Mouse (Mus musculus) cerebellum, adult 9-10 months (tissue): ENCODE results near the gene Med6.
A peak's percentile ranks its signal among the peaks of the same experiment; 100 is the strongest.

ENCODE experiments used
- DNase-seq: peaks from one replicate; pipeline ENCODE4 v3.0.0; 2022

The Med6 gene

GRCm38 (mm10) chr12:81594902-81595671, at the start of gene Med6:
Gene Med6, minus strand, starts transcription at chr12:81595008.
- peak; percentile 94 for DNase-seq

GRCm38 (mm10) chr12:81642361-81643082, 47.7 kb upstream of the Med6 start:
- DNase-seq, result no peak

DNA sequence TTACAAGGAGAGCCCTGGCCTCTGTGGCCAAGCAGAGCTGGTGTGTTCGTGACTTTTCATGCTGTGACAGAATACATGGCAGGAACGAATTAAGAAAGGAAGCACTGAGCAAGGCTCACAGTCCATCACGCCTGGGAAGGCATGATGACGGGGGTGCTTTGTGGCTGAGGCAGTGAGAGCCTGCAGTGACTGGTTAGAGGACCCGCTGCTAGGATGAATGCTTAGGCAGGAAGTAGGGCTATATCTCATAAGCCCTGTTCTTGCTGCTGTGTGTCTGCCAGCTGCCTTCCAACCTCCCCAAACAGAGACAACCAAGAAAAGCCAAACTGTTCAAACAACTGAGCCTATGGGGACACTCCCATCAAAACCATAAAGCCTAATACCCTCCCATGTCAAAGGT, 45.8 kb upstream of the Med6 start:
- no peak for DNase-seq

DNA sequence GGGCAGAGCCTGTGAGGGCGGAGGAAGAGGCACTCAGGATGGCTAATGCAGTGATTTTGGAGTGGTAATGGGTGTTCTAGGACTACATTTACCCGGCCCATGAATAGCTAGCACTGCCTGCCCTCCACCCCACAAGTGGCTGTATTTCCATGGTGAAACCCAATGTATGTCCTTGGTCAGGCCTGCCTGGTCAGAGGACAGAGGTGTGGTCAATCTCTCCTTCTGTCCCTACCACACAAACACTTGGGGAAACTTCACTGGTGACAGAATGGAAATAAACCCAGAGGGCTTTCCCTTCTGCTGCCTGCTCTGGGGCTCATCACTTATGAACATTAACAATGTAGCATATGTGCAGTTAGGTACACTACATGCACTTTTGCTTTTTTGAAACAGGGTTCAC, 38.4 kb upstream of the Med6 start:
- DNase-seq, result no peak

DNA sequence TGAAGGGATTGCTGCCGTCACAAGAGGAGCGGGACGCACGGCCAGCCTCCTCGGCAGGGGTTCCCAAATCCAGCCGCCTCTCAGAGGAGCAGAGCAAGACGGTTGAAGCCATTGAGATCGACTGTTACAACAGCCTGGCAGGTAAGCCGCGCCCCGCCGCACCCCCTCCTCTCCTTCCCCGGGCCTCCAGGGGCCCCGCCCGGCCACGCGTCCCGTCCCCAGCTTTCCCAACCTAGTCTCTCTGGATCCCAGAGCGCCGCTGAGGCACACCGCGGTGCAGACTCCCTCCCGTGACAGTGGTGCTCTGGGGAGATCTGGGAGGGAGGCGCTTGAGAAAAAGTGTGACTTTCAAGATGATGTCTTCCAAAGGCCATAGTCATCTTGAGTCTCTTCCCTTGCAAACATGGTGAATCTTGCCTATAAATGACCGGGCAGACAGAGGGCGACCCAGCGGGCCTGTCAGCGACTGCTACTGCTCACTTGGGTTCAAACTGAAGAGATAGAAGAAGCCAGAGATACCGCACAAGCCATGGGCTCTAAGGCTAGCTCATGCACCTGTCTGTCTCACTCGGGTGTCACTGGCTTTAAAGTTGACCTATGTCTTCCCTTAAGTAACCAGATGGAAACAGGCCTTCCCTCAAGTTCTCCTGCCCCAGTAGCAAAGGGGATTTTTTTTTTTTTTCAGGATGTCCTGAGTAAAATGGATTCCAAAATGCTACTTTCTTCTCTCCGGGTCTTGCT, 37.0 kb upstream of the Med6 start:
- peak; percentile 65 for DNase-seq

DNA sequence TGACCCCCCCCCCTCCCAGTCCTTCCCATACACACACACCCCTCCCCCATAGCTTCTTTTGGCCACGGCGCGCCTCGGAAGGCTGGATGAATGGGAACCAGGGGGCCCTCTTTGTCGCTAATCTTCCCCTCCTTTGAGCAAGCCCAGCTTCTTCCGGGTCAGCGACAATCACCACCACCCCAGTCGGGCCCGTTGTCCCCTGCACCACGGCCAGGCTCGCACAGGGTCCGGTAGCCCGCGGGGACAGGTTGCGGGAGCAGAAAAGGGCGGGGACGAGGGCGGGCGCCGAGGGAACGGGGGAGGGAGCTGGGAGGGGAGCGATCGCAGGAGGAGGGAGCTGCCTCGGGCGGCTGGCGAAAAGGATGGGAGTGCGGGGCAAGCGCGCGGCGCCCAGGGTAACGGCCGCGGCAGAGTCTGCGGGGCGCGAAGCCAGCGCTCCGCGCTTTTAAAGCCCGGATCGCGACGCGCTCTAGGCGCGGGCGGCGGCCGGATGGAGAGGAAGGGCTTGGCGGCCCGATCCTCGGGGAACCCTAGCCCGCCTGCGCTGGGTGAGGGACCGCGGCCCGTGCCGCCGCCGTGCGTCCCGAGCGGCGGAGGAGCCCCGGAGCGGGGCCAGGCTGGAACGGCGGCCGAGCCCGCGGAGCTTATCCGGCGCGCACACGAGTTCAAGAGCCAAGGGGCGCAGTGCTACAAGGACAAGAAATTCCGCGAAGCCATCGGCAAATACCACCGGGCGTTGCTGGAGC, 36.3 kb upstream of the Med6 start, which contains the start of gene Ttc9:
Gene Ttc9 (plus strand): TSS at position 335 of the 746 bp plus-strand sequence.
- DNase-seq, result peak; percentile 71

GRCm38 (mm10) chr12:81630520-81630914, 35.7 kb upstream of the Med6 start:
- peak; percentile 86 for DNase-seq

GRCm38 (mm10) chr12:81628091-81628490, 33.3 kb upstream of the Med6 start:
- no peak for DNase-seq

DNA sequence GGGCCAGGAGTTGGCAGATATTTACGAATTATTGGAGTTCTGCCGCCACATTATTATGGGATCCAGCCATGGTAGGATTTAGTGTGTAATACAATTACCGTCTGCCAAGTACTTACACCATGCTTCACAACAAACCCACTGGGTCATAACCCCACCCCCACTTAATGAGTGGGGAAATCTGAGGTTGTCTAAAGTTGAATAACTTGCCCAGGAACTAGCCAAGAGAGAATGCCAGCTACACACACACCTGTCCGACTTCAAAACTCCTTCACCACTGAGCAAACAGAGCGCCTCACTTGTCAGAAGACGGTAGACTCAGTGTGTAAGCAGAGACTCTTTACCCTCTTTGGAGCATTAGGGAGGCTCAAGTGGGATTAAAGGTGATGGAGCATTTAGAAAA, 32.6 kb upstream of the Med6 start:
- DNase-seq, result no peak

DNA sequence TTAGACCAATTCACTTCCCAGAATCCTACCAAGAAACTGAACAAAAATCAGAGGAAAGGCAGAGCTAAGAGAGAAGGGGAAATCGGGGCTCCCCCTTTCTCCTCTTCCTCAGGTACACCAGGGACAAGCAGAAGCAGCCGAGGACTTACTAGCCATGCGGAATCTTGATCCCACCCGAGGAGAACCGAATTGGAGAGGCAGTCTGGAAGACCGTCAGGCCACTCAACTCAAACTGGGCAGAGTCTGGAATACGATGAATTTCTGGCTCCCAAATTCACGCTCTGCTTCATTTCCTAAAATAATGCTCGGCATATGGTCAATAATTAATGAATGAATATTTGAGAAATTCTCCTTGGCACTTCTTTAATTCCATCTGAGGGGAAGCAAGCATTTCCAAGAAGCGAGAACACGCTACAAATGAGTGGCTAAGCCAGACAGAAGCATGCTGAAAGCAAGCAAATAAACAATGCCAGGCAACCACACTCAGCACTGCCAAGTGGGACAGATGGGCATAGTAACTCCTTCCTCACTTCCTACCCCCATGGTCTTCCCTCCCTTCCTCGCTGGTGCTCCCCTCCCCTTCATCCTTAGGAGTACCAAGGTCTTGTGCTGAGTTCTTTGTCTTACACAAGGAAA, 31.5 kb upstream of the Med6 start:
- peak; percentile 76 for DNase-seq

GRCm38 (mm10) chr12:81623377-81623776, 28.6 kb upstream of the Med6 start:
- no peak for DNase-seq

- peak; percentile 93 for DNase-seq
Measured at GRCm38 (mm10) chr12:81619302-81619701, 24.5 kb upstream of the Med6 start.

DNA sequence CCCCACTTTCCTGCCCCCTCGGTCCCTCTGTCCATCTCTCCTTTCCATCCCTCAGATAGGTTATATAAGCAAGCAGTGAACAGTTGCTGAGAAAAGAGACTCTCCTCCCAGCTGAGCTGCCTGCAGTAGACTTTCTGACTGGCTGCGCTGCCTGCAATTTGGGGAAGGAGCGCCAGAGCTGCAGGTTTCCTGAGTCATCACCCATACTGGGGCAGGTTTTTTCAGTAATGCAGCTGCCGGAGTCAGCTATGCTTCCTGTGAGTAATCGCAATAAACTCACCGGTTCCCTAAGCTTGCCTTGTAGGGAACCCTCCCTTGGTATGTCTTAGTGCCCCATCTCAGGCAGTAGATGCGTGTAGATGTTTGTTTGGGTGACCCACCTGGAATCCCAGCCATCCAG, 22.2 kb upstream of the Med6 start:
- DNase-seq, result no peak

- DNase-seq, result no peak
Measured at GRCm38 (mm10) chr12:81615807-81616206, 21.0 kb upstream of the Med6 start.

DNA sequence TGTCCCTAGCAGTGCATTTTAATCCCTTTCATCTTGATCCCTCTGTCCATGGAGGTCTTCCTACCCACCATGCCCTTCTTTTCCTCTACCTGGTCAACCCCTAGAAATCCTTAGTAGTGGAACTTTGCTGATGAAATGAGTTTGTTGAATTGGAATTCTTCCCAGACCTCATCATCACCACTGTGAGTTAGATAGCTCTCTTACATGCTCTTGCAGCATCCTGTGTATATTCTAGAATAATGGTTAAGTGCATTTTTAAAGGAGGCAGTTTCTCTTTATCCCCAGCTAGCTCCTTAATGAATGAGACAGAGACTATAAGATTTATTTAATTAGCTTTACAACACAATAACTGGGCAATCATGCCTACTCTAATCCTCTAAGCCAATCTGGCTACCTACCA, 14.6 kb upstream of the Med6 start:
- no peak for DNase-seq

- DNase-seq, result no peak
Measured at GRCm38 (mm10) chr12:81604995-81605784, 10.4 kb upstream of the Med6 start.

DNA sequence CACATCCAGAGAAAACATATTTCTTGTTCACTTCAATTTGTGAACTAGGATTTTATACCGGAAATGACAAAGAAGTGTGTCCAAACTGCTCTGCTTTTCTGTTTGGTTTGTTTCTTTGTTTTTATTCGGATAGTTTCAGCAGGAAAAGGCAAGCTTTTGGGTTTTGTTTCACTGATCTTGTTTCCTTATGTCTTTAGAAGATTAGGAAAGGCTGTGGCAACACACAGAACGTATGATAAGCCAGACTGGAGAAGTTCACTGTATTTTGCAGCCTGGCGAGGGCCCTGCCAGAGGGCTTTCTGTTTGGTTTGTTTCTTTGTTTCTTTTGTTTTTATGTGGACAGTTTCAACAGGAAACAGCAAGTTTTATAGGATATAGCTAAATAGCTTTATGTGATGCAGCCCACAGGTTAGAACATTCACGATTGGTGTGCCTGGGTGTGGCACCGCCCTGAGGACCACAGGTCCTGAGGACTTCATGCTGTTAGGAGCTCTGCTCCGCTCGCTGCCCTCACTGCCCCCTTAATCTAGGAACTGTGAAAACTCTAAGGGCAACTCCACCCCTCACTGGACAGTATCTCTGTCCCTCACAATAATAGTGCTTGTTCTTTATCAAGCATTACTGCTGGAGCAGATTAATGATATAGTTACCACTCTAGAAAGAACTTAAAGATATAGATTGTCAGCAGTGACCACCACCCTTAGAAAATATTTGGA, 1.9 kb upstream of the Med6 start:
- no peak for DNase-seq

- DNase-seq, result no peak
Measured at GRCm38 (mm10) chr12:81568374-81568773, 26.4 kb downstream of the Med6 start, which contains the start of gene Adam21. Gene Adam21, minus strand, starts transcription at chr12:81568474.

GRCm38 (mm10) chr12:81567931-81568330, 26.9 kb downstream of the Med6 start:
- DNase-seq, result no peak

GRCm38 (mm10) chr12:81564173-81564572, 30.6 kb downstream of the Med6 start:
- DNase-seq, result no peak

DNA sequence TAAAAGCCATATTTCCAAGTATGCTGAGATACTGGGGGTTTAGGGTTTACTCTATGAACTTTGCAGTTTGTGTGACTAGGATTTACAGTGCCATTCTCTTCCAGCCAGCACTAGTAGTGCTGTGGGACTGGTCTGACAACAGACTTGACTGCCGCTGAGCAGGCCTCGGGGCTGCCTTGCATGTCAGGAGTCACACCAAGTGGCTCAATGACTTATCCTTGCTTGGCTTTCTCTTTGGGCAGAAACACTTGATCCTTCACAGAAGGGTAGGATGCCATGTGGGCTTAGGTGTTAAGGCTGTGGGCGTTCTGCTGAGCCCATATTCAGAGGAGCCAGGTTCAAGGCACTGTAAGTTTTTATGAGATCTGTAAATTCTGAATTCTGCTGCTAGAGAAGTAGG, 45.5 kb downstream of the Med6 start:
- no peak for DNase-seq
